Mouse (Mus musculus): ENCODE results near the gene Gch1. TPM values are rescaled to one million over a fixed set of nuclear protein-coding genes. Genes with fewer than 3 reads are reported as not detected.
A peak's percentile ranks its signal among the peaks of the same experiment; 100 is the strongest.

Gch1 gene
- polyA plus RNA-seq (2015; fragmentation: Nextera tagmentation; extraction: Ambion mirVana) = 4.9 and 5.9 TPM in 2 replicates

GRCm38 (mm10) chr14:47188848-47189634 is at the start of gene Gch1:
TSS of gene Gch1 (minus strand) at chr14:47189413.
- H3K27ac ChIP-seq (replicated peaks) = no peak within 1 kb of the TSS

DNA sequence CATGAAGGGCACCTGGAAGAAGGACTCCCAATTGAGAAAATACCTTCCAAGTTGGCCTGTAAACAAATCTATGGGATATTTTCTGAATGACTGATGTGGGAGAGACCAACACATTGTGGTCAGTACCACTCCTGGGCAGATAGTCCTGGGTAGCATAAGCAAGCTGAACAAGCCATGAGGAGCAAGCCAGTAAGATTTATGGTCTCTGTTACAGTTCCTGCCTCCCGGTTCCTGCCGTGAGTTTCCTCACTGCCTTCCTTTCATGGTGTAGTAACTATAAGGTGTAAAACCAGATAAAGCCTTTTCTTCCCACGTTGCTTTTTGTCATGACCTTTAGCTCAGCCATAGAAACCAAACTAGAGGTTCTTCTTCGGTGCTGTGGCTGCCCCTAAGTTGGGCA is 48.1 kb upstream of the Gch1 start:
- 91% methylated on average over 4 of the region's 4 CpGs for WGBS
- Histone ChIP-seq H3K4me1 (replicated peaks) (no peaks in the 10 kb centered on the region), H3K27ac (replicated peaks) (no peak overlapping the region)

More at GRCm38 (mm10) chr14:47188848-47189634, at the start of gene Gch1:
- peak within 1 kb of the TSS; percentile 56 for H3K9ac ChIP-seq
- no peaks in the 10 kb centered on the region for H3K36me3 ChIP-seq
- peaks cover 19% of the 10 kb centered on the region for H3K27me3 ChIP-seq
- H3K4me3 ChIP-seq = peak within 1 kb of the TSS; percentile 75
- no peaks in the 10 kb centered on the region for H3K9me3 ChIP-seq
- peak; percentile 93 for ATAC-seq (ENCODE audit: low FRiP score, low read depth)
- H3K4me2 ChIP-seq = peak within 1 kb of the TSS; percentile 99
- H3K4me1 ChIP-seq (replicated peaks) = peaks cover 6% of the 10 kb centered on the region
- under 1% methylated on average over 68 of the region's 68 CpGs for WGBS

DNA sequence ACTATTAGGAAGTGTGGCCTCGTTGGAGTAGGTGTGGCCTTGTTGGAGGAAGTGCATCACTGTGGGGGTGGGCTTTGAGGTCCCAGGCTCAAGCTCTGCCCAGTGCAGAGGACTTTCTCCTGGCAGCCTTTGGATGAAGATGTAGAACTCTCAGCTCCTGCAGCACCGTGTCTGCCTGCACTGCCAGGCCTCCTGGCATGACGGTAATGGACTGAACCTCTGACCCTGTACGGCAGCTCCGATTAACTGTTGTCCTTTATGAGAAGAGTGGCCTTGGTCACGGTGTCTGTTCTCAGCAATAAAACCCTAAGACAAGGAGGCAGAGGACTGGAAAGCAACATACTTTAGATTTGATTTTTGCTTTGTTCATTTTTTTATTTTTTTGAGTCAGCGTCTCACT is 47.3 kb upstream of the Gch1 start:
- Histone ChIP-seq H3K27me3 (no peaks in the 10 kb centered on the region), H3K27ac (replicated peaks) (no peak overlapping the region), H3K4me3 (no peak overlapping the region), H3K9ac (no peak overlapping the region), H3K4me1 (replicated peaks) (no peaks in the 10 kb centered on the region), H3K9me3 (no peaks in the 10 kb centered on the region), H3K4me2 (no peak overlapping the region), H3K36me3 (peaks cover 4% of the 10 kb centered on the region; the same call in 1 of the 2 replicates)
- ATAC-seq (ENCODE audit: low FRiP score, low read depth) = no peak
- WGBS = 93% methylated on average over 7 of the region's 7 CpGs

More for the DNA sequence above, 48.1 kb upstream of the Gch1 start:
- Histone ChIP-seq H3K36me3 (peaks cover 4% of the 10 kb centered on the region; the same call in 1 of the 2 replicates), H3K9ac (no peak overlapping the region), H3K27me3 (no peaks in the 10 kb centered on the region), H3K4me2 (no peak overlapping the region), H3K9me3 (no peaks in the 10 kb centered on the region), H3K4me3 (no peak overlapping the region)
- no peak for ATAC-seq (ENCODE audit: low FRiP score, low read depth)

- Histone ChIP-seq H3K27me3 (no peaks in the 10 kb centered on the region), H3K4me1 (replicated peaks) (no peaks in the 10 kb centered on the region), H3K36me3 (no peaks in the 10 kb centered on the region), H3K4me2 (no peak overlapping the region), H3K4me3 (no peak overlapping the region), H3K9ac (no peak overlapping the region), H3K27ac (replicated peaks) (no peak overlapping the region), H3K9me3 (no peaks in the 10 kb centered on the region)
- 70% methylated on average over 5 of the region's 5 CpGs for WGBS
- ATAC-seq (ENCODE audit: low FRiP score, low read depth) = no peak
Measured at GRCm38 (mm10) chr14:47234526-47235250, 45.5 kb upstream of the Gch1 start.

DNA sequence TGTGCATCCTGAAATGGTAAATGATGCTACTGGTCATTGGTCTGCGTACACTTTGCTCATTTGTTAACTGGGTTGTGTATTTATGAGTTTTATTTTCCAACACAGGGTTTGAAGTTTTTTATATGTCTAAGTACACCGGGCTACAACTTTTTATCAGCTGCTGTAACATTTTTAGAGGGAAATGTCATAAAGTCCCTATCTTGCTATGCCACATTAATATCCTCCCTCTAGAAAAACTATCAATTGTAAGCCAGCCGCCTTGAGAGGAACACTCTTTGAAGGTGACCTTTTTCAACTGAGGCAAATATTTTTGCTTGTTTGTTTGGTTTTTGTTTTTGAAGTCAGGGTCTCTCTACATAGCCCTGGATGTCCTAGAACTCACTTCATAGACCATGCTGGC is 44.8 kb upstream of the Gch1 start:
- no peaks in the 10 kb centered on the region for H3K4me1 ChIP-seq (replicated peaks)
- ATAC-seq (ENCODE audit: low FRiP score, low read depth) = no peak
- 97% methylated on average over 3 of the region's 3 CpGs for WGBS

DNA sequence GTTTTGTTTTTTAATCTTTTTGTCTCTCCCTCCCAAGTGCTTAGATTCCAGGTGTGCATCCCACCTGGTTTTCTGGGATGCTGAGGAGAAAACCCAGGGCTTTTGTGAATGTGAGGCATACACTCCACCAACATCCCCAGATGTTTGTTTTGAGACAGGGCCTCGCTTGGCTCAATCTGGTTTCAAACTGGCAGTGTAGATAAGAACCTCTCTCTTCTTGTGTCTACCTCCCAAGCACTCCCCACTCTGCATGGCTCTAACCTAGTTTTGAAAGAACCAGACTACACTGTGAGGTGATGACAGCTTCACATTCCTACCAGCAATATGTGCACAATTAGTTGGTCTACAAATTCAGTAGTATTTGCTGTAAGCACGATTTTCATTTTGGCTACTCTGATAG is 44.4 kb upstream of the Gch1 start:
- Histone ChIP-seq H3K4me2 (no peak overlapping the region), H3K9ac (no peak overlapping the region), H3K27ac (replicated peaks) (no peak overlapping the region), H3K4me1 (replicated peaks) (no peaks in the 10 kb centered on the region), H3K36me3 (no peaks in the 10 kb centered on the region), H3K27me3 (no peaks in the 10 kb centered on the region), H3K4me3 (no peak overlapping the region), H3K9me3 (no peaks in the 10 kb centered on the region)
- no peak for ATAC-seq (ENCODE audit: low FRiP score, low read depth)
- 83% methylated on average over 2 of the region's 2 CpGs for WGBS

More for the DNA sequence above, 44.8 kb upstream of the Gch1 start:
- Histone ChIP-seq H3K4me3 (no peak overlapping the region), H3K36me3 (no peaks in the 10 kb centered on the region), H3K9ac (no peak overlapping the region), H3K9me3 (no peaks in the 10 kb centered on the region), H3K4me2 (no peak overlapping the region), H3K27ac (replicated peaks) (no peak overlapping the region), H3K27me3 (no peaks in the 10 kb centered on the region)

DNA sequence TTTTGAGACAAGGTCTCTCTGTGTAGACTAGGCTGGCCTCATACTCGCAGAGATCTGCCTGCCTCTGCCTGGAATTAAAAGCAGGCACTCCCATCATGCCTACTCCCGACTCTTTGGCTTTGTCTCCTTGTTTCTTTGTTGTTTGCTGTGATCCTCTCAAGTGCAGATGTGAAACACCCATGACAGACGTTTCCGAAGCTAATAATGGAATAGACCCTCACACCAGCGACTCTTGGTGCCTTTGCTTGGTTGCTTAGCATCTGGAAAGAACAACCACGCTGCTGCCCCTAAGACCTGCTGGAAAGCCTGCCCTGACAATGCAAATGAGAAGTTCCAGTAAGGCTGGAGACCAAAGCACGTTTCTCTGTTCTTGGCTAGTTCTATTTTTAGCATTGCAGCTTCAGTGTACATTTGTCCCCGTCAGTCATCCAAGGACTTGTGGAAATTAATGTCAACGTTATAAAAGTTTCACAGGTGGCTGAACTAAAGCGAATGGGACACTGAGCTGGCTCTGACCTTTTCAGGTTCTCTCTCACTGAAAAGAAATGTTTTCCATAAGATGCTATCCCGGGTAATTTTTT is 40.7 kb upstream of the Gch1 start:
- no peak overlapping the region for H3K4me2 ChIP-seq
- H3K9ac ChIP-seq = no peak overlapping the region
- no peaks in the 10 kb centered on the region for H3K36me3 ChIP-seq
- H3K27me3 ChIP-seq = no peaks in the 10 kb centered on the region
- H3K9me3 ChIP-seq = no peaks in the 10 kb centered on the region
- H3K4me3 ChIP-seq = no peak overlapping the region
- no peaks in the 10 kb centered on the region for H3K4me1 ChIP-seq (replicated peaks)
- ATAC-seq (ENCODE audit: low FRiP score, low read depth) = no peak
- no peak overlapping the region for H3K27ac ChIP-seq (replicated peaks)
- WGBS = 80% methylated on average over 11 of the region's 11 CpGs

DNA sequence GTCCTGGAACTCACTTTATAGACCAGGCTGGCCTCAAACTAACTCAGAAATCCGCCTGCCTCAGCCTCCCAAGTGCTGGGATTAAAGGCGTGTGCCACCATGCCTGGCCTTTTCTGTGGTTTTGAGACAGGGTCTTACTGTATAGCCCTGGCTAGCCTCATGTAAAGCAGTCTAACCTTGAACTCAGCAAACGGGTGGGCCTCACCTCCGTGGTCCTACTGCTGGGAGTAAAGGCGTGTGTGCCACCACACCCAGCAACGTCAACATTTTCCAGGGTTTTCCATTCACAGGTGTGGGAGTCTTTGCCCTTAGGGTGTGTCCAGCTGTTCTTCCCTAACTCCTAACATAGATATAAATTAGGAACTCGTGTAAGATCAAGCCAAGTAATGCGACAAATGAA is 36.7 kb upstream of the Gch1 start:
- WGBS = 93% methylated on average over 8 of the region's 8 CpGs
- Histone ChIP-seq H3K4me2 (no peak overlapping the region), H3K27ac (replicated peaks) (no peak overlapping the region), H3K9ac (no peak overlapping the region), H3K4me1 (replicated peaks) (no peaks in the 10 kb centered on the region), H3K4me3 (no peak overlapping the region), H3K36me3 (no peaks in the 10 kb centered on the region), H3K9me3 (no peaks in the 10 kb centered on the region), H3K27me3 (no peaks in the 10 kb centered on the region)
- no peak for ATAC-seq (ENCODE audit: low FRiP score, low read depth)

DNA sequence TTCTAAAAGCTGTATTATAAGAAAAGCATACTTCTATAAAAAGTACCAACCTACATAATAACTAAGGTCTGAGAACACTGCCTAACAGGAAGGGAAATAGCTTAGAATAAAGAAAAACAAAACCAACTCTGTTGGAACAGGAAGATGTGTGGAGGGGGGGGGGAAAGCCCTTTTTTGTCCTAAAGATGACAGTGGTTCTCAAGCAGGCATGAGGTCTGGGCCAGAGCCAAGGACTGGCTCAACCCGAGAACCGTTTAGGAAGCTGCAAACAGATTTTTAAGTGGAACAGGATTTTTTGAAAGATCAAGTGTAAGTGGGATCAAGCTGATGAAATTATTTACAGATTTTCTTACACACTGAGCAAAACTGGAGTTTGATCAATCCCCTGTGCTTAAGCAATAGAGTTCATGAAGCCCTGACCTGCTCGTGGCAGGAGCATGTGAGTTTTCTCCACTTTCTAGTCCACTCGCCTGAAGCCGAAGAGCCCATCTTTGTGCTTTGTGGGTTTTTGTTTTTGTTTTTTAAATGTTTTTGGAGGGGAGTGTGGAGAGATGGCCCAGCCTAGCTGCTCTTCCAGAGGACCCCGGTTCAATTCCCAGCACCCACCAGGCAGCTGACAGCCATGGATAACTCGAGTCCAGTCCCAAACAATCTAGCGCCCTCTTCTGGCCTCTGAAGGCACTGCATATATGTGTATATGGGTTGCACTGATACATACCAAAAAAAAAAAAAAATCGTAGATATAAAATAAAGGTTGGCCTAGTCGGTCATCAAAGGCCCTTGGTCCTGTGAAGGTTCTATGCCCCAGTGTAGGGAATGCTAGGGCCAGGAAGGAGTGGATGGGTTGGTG is 35.5 kb upstream of the Gch1 start:
- Histone ChIP-seq H3K27ac (replicated peaks) (no peak overlapping the region), H3K4me1 (replicated peaks) (no peaks in the 10 kb centered on the region), H3K36me3 (no peaks in the 10 kb centered on the region), H3K4me2 (no peak overlapping the region), H3K4me3 (no peak overlapping the region), H3K9ac (no peak overlapping the region), H3K27me3 (no peaks in the 10 kb centered on the region), H3K9me3 (no peaks in the 10 kb centered on the region)
- WGBS = 82% methylated on average over 10 of the region's 10 CpGs
- ATAC-seq (ENCODE audit: low FRiP score, low read depth) = no peak

- Histone ChIP-seq H3K4me2 (no peak overlapping the region), H3K9ac (no peak overlapping the region), H3K27me3 (no peaks in the 10 kb centered on the region), H3K4me1 (replicated peaks) (no peaks in the 10 kb centered on the region), H3K36me3 (no peaks in the 10 kb centered on the region), H3K27ac (replicated peaks) (no peak overlapping the region), H3K4me3 (no peak overlapping the region), H3K9me3 (no peaks in the 10 kb centered on the region)
- no peak for ATAC-seq (ENCODE audit: low FRiP score, low read depth)
- 82% methylated on average over 11 of the region's 11 CpGs for WGBS
Measured at GRCm38 (mm10) chr14:47222631-47223450, 33.6 kb upstream of the Gch1 start.

- H3K4me2 ChIP-seq = no peak overlapping the region
- no peak overlapping the region for H3K9ac ChIP-seq
- no peak for ATAC-seq (ENCODE audit: low FRiP score, low read depth)
- no peak overlapping the region for H3K4me3 ChIP-seq
- no peaks in the 10 kb centered on the region for H3K9me3 ChIP-seq
- 86% methylated on average over 11 of the region's 11 CpGs for WGBS
- no peak overlapping the region for H3K27ac ChIP-seq (replicated peaks)
- no peaks in the 10 kb centered on the region for H3K36me3 ChIP-seq
- no peaks in the 10 kb centered on the region for H3K4me1 ChIP-seq (replicated peaks)
- no peaks in the 10 kb centered on the region for H3K27me3 ChIP-seq
Measured at GRCm38 (mm10) chr14:47221567-47221966, 32.4 kb upstream of the Gch1 start.
